Comparison of ENCODE assay signal across 34 mouse cellular contexts in the genomic region with DNA sequence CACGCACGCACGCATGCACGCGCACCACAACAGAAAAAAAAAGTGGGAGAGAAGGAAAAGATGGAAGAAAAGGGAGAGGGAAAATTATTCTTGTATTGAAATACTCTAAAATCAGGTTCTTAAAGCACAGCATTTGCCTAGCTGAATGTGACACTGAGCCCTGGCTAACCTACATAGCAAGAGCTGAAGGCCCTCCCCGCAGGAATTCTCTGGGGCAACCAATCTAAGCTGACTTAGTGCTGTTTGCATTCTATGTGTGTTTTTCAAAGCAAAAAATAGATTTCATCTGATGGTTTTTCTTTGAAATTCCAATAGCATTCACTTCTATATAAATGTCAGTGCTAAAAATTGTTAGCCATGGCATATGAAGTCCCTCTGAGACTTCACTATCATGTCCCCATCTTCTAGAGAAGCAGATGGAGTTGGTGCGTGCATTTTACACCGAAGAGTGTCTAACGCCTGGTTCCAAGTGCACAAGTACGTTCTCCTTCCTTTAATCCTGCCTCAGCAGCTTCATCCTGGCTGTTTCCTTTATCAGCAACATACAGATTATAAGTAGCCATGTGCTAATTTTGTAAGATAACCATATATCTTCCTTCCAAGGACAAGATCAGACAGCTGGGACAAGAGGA.
"Had no signal": no experiment of that assay in that cellular context is flagged by ENCODE, and none has a peak within 500 bp of the region (broad histone marks: within the 10 kb centered on the region; RNA-seq: fewer than 3 reads in every experiment).

No protein-coding gene starts in this region.

- H3K36me3 ChIP-seq: heart, embryonic 12.5 days; heart, embryonic 13.5 days; heart, embryonic 15.5 days; hindbrain, embryonic 10.5 days; hindbrain, embryonic 12.5 days; hindbrain, embryonic 13.5 days; hindbrain, embryonic 15.5 days; intestine, embryonic 15.5 days; kidney, embryonic 15.5 days had no signal

- H3K27me3 ChIP-seq: heart, embryonic 12.5 days; heart, embryonic 13.5 days; heart, embryonic 15.5 days; hindbrain, embryonic 12.5 days; hindbrain, embryonic 13.5 days; hindbrain, embryonic 15.5 days; intestine, embryonic 15.5 days; kidney, embryonic 15.5 days had no signal

- H3K4me2 ChIP-seq: heart, embryonic 12.5 days; heart, embryonic 13.5 days; heart, embryonic 15.5 days; hindbrain, embryonic 12.5 days; hindbrain, embryonic 13.5 days; hindbrain, embryonic 14.5 days; hindbrain, embryonic 15.5 days; intestine, embryonic 15.5 days; kidney, embryonic 15.5 days had no signal

- DNase-seq: heart, postnatal 10 days; heart, postnatal 14 days; heart, postnatal 36 days; heart, postnatal 4 days; kidney, adult 11 months; kidney, adult 18-20 months; kidney, adult 2 months; kidney, adult 8-10 months; kidney, adult 9 months; kidney, postnatal 10 days; kidney, postnatal 14 days; kidney, postnatal 25 days; kidney, postnatal 36 days; kidney, postnatal 4 days; layer of hippocampus, adult 9-11 months; layer of hippocampus, postnatal 36 days had no signal

- H3K27ac ChIP-seq: heart, embryonic 13.5 days; heart, embryonic 15.5 days; hindbrain, embryonic 10.5 days; hindbrain, embryonic 12.5 days; hindbrain, embryonic 13.5 days; hindbrain, embryonic 14.5 days; hindbrain, embryonic 15.5 days; hindbrain, postnatal 0 days; intestine, embryonic 15.5 days; kidney, embryonic 15.5 days; kidney, postnatal 0 days; layer of hippocampus, adult 2 months; left cerebral cortex, adult 2 months had no signal

- H3K9me3 ChIP-seq: heart, embryonic 12.5 days; heart, embryonic 13.5 days; heart, embryonic 15.5 days; hindbrain, embryonic 10.5 days; hindbrain, embryonic 12.5 days; hindbrain, embryonic 13.5 days; hindbrain, embryonic 15.5 days; intestine, embryonic 15.5 days; kidney, embryonic 15.5 days had no signal

- H3K9ac ChIP-seq: heart, embryonic 12.5 days; heart, embryonic 13.5 days; heart, embryonic 15.5 days; hindbrain, embryonic 12.5 days; hindbrain, embryonic 13.5 days; hindbrain, embryonic 14.5 days; hindbrain, embryonic 15.5 days; intestine, embryonic 15.5 days; kidney, embryonic 15.5 days had no signal

- ATAC-seq: hindbrain, embryonic 16.5 days; hindbrain, postnatal 0 days; inflammation-experienced regulatory T-cells, adult 6 months; intestine, embryonic 15.5 days; intestine, embryonic 16.5 days; intestine, postnatal 0 days had no signal

- H3K4me3 ChIP-seq: heart, embryonic 12.5 days; heart, embryonic 13.5 days; heart, embryonic 15.5 days; hindbrain, embryonic 10.5 days; hindbrain, embryonic 12.5 days; hindbrain, embryonic 13.5 days; hindbrain, embryonic 15.5 days; intestine, embryonic 15.5 days; kidney, embryonic 15.5 days; layer of hippocampus, adult 2 months; left cerebral cortex, adult 2 months had no signal

- H3K4me1 ChIP-seq: heart, embryonic 12.5 days; heart, embryonic 13.5 days; heart, embryonic 15.5 days; hindbrain, embryonic 12.5 days; hindbrain, embryonic 13.5 days; hindbrain, embryonic 15.5 days; intestine, embryonic 15.5 days; kidney, embryonic 15.5 days had no signal
